Mouse (Mus musculus): Measurements from ENCODE around the gene Mmrn2.
"Not testable (repeated sequence)": the region's sequence is repeated elsewhere in the genome, so short reads cannot be mapped to it uniquely, and the experiment has no call there.

The Mmrn2 gene

GRCm38 (mm10) chr14:34362135-34362534 lies 13.1 kb upstream of the Mmrn2 start:
- no peak for DNase-seq (ENCODE audit: low read depth, low spot score)

- DNase-seq (ENCODE audit: low read depth, low spot score): no peak
Observed at GRCm38 (mm10) chr14:34362726-34363445, 12.4 kb upstream of the Mmrn2 start.

GRCm38 (mm10) chr14:34363490-34364253 lies 11.6 kb upstream of the Mmrn2 start:
- no peak for DNase-seq (ENCODE audit: low read depth, low spot score)

GRCm38 (mm10) chr14:34364254-34365146 lies 10.8 kb upstream of the Mmrn2 start:
- not testable (repeated sequence) for DNase-seq (ENCODE audit: low read depth, low spot score)

DNA sequence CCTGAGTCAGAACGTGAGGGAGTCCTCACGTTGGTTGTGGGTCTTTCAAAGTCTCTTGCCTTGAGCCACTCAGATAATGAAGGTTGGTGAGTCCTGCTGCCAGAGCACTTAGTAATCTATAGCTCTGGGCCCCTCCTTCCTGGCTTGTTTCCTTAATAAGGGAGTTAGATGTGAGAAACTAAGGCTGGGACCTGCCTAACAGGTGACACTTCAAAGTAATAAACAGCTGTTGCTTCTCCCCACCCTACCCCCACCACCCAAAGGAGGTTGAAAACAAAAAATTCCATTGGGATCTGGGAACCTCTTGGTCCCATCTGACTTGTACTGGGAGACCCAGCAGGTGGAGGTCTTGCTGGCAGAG lies 10.1 kb upstream of the Mmrn2 start:
- DNase-seq (ENCODE audit: low read depth, low spot score): no peak

GRCm38 (mm10) chr14:34370203-34370602 lies 5.1 kb upstream of the Mmrn2 start:
- DNase-seq (ENCODE audit: low read depth, low spot score): no peak

DNA sequence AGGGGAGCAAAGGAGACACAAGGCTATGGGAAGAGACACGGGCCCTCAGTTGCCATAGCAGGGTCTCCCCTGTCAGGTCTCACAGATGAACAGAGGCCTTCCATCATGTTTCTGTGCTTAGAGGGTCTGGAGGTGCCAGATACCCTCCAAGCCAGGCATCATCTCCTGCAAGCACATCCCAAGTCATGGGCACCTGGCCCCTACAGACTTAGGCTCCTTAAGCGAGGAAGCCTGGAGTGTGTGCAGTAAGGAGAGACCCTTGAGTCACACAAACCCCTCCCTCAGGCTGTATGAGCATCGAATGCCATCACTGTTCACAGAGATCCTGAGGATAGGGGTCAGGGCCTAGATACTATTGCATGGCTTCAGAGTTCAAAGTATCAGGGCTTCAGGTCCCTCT lies 4.3 kb upstream of the Mmrn2 start:
- DNase-seq (ENCODE audit: low read depth, low spot score): no peak

DNA sequence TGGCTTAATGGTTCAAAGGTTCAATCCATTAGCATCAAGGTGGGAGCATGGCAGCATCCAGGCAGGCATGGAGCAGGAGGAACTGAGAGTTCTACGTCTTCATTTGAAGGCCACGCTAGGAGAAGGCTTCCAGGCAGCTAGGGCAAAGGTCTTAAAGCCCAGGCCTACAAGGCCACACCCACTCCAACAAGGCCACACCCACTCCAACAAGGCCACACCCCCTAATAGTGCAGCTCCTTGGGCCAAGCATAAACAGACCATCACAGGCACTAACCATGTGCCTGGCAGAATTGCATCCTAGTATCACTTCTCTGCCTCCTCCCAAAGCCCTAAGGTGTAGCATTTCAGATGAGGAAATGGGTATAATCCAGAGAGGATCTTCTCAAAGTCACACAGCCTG lies 3.5 kb upstream of the Mmrn2 start:
- DNase-seq (ENCODE audit: low read depth, low spot score): no peak

DNA sequence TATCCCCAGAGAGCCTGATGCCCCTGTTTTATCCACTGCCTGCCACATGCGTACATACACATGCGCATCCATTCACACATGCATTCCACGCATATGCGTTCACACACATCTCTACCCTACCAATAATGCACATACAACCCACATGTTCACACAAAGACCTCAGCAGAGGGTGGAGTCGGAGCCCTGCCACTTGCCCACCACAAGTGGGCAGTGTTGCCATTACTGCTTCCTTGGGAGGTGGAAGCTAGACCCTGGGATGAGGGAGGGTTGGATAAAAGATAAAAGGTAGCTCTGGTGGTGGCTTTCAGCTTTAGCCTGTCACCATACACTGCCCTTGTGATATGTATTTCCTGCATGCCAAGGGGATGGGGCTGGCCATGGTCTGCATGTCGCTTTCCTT lies 2.6 kb upstream of the Mmrn2 start:
- DNase-seq (ENCODE audit: low read depth, low spot score): no peak

- no peak for DNase-seq (ENCODE audit: low read depth, low spot score)
Observed at GRCm38 (mm10) chr14:34373581-34373980, 1.7 kb upstream of the Mmrn2 start.

DNA sequence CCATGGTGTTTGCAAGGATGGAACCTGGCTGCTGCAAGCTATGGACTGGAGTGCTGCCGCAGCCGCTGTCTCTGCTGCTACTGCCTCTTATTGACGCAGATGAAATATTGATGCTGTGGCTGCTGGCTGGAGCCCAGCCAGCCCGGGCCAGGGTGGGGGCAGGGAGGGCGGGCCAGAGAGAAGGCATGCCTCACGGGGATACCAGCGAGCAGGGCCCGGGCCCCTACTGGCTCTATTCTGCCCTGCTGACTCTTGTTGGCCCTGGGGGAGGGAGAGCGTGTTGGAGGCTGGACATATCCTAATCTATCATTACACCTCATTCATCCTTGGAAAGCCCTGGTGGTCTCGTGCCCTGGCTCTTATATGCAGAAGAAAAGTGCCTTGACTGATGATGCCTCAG lies 688 bp upstream of the Mmrn2 start, which contains the start of gene Sncg:
Gene Sncg, minus strand, starts transcription at position 213 of the 400 bp plus-strand sequence.
- DNase-seq (ENCODE audit: low read depth, low spot score): no peak

- no peak for DNase-seq (ENCODE audit: low read depth, low spot score)
Observed at GRCm38 (mm10) chr14:34375941-34376340, 676 bp downstream of the Mmrn2 start.

DNA sequence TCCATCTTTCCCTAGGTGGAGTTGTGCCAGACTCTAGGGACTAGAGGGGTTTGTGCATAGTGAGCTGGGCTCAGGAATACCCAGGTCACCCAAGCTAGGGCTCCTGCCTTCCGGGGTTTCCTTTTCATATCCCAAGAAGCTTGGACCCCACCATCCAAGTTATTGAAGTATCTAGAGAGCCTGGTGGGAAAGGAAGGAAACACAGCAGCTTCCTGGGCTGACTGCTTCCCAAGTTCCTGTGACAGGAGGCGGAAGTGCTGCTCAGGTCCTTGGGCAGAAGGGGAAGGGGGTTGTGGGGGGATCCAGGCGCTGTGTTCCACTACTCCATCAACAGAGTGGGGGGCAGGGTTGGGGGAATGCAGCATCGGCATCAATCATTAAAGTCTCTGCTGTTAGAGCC lies 1.9 kb downstream of the Mmrn2 start:
- DNase-seq (ENCODE audit: low read depth, low spot score): no peak

GRCm38 (mm10) chr14:34378560-34379331 lies 3.5 kb downstream of the Mmrn2 start:
- DNase-seq (ENCODE audit: low read depth, low spot score): no peak

DNA sequence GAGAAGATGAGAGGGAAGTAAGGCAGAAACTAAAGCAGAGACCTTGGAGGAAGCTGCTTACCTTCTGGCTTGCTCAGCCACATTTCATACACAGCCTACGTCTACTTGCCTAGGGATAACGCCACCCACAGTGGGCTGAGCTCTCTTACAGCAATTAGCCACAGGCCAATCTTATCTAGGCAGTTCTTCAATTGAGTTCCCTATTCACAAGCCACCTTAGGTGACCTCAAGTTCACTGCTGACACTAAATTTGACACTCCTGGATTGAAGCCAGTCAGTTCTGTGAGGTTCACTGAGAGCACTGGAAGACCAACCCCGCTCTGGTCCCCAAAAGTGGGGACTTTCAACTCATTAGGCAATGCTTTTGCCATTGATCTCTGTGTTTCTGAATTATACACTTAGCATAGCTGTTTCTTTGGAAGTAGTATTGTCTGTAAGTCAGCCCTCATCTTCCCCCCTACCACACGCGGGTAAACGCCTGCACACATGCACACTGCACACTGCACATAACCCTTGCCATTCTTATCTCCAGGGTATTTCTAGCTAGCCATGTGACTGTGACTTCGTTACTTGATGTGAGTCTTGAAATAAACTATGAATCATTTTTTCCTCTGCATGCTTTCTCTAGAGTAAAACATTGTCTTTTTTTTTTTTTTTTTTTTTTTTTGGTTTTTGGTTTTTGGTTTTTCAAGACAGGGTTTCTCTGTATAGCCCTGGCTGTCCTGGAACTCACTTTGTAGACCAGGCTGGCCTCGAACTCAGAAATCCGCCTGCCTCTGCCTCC lies 7.8 kb downstream of the Mmrn2 start:
- no peak for DNase-seq (ENCODE audit: low read depth, low spot score)

- DNase-seq (ENCODE audit: low read depth, low spot score): no peak
Observed at GRCm38 (mm10) chr14:34393295-34393694, 18.0 kb downstream of the Mmrn2 start.

- DNase-seq (ENCODE audit: low read depth, low spot score): no peak
Observed at GRCm38 (mm10) chr14:34397871-34398270, 22.6 kb downstream of the Mmrn2 start.

- DNase-seq (ENCODE audit: low read depth, low spot score): no peak
Observed at GRCm38 (mm10) chr14:34398901-34399300, 23.6 kb downstream of the Mmrn2 start.

GRCm38 (mm10) chr14:34399301-34399700 lies 24.0 kb downstream of the Mmrn2 start:
- DNase-seq (ENCODE audit: low read depth, low spot score): no peak

DNA sequence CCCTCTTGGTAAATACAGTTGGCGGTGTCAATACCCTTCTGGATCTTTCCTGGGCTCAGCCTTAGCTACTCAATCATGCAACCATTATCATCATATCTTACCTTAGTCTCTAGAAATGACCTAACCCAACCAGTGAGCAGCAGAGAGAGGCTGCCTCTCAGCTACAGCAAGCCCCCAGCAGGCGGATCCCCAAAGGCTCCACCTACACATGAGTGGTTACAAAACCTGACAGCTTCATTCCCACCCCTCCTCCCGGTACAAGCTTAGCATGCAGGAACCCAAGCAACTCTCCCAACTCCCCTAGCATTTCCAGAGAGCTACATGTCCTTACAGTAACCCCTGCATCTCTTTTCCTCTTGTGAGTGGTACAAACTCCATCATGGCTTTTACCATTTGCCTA lies 24.8 kb downstream of the Mmrn2 start:
- no peak for DNase-seq (ENCODE audit: low read depth, low spot score)

DNA sequence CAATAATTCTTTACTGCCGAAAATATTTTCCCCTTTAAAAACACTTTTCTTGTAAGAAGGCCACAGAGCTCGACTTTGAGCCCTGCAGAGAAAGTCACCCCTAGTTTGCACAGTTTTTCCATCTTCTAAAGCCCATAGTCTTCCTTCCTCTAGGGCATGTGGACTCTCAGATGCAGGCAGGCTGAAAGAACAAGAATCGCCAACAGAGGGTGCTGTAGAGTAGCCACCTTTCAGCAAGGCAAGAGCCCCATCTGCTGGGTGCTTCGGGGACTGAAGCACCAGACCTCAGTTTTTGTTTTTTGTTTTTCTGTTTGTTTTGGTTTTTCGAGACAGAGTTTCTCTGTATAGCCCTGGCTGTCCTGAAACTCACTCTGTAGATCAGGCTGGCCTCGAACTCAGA lies 25.9 kb downstream of the Mmrn2 start:
- DNase-seq (ENCODE audit: low read depth, low spot score): peak; percentile 31

All from c-Kit-negative CD71-positive TER-119-positive erythroid progenitor cells, embryonic 14.5 days (primary cell).